Mouse (Mus musculus) spleen, embryonic (tissue): ENCODE results near the gene Atp1a2.
"Not testable (repeated sequence)": the region's sequence is repeated elsewhere in the genome, so short reads cannot be mapped to it uniquely, and the experiment has no call there.

Experiments used
- CTCF ChIA-PET: fragments of 350-600 bp; sonication (Branson Sonifier 250); formaldehyde crosslinking; loops from one replicate; lab custom pipeline; 2022; lab: Charles Lee

Gene Atp1a2

GRCm38 (mm10) chr1:172274547-172274946 is 23.3 kb downstream of the Atp1a2 start:
- CTCF ChIA-PET: interaction anchor here (0.6 kb wide), 1 partner anchor 1136 kb away, joined by 8 read pairs; no protein-coding TSS in a partner anchor

- CTCF ChIA-PET: no interaction called here
Observed at GRCm38 (mm10) chr1:172274116-172274515, 23.7 kb downstream of the Atp1a2 start.

DNA sequence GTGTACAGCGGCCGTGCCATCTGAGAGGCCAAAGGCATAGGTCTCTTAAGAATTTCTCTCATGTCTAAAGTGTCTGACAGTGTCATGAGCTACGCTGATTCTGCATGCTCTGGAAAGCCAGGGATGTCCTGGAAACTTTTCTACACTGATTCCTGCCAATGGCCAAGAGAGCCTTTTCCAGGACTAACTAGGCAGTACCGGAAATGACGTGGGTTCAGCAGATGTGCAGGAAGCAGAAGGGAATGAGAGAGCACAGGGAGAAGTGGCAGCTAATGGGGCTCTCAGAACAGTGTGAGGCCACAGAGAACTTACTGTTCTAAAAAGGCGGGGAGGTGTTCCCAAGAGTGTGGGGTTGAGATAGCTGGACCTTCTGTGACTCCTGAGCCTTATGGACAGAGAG is 24.5 kb downstream of the Atp1a2 start:
- CTCF ChIA-PET: no interaction called here

DNA sequence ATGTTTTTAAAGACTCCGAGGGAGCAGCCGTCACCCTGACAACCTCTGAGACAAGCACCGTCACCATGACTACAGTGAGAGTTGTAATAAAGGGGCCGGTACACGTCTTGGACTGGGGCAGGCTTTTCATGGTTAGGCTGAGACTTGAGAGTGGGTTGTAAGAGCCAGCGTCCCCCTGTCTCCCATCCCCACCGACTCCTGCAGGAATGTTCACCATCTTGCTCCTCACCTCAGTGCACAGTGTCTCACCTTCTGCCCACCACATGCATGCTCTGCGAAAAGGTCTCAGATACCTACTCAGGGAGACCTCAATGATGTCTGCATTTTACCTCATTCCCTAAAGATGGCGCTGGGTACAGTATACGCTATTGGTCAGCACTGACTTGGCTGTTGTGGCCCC is 26.1 kb downstream of the Atp1a2 start:
- CTCF ChIA-PET: no interaction called here

DNA sequence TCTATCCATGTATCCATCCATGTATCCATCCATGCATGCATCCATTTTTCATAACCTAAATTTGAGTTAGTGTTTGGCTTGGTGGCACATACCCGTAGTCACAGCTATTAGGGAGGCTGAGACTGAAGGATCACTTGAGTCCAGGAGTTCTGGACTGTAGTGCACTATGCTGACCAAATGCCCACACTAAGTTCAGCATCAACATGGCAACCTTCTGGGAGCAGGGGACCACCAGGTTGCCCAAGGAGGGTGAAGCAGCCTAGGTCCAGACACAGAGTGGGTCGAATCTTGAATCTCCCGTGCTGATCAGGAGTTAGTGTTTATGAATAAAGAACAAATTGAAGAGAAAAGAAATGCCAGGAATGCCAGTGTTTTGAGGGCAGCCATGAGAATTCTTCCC is 26.7 kb downstream of the Atp1a2 start:
- CTCF ChIA-PET: interaction anchor here (0.6 kb wide), 1 partner anchor 48 kb away, joined by 4 read pairs; no protein-coding TSS in a partner anchor

- CTCF ChIA-PET: interaction anchor here (0.5 kb wide), 1 partner anchor 45 kb away, joined by 4 read pairs; no protein-coding TSS in a partner anchor
Observed at GRCm38 (mm10) chr1:172261477-172262078, 36.3 kb downstream of the Atp1a2 start, which contains the start of gene Igsf8. TSS of gene Igsf8 (plus strand) at chr1:172261641.

- CTCF ChIA-PET: interaction anchor here (0.9 kb wide), 1 partner anchor 11 kb away, joined by 4 read pairs; no protein-coding TSS in a partner anchor
Observed at GRCm38 (mm10) chr1:172258314-172258713, 39.5 kb downstream of the Atp1a2 start, which contains the start of gene Atp1a4. TSS of gene Atp1a4 (minus strand) at chr1:172258414.

GRCm38 (mm10) chr1:172247679-172248078 is 50.2 kb downstream of the Atp1a2 start:
- CTCF ChIA-PET: interaction anchor here (0.8 kb wide), 1 partner anchor 10 kb away, joined by 4 read pairs; the partner anchor contains the start of gene Atp1a4

- CTCF ChIA-PET: interaction anchor here (0.8 kb wide), 1 partner anchor 11 kb away, joined by 4 read pairs; the partner anchor contains the start of gene Atp1a4
Observed at GRCm38 (mm10) chr1:172247216-172247615, 50.6 kb downstream of the Atp1a2 start.

GRCm38 (mm10) chr1:172244645-172245044 is 53.2 kb downstream of the Atp1a2 start:
- CTCF ChIA-PET: not testable (repeated sequence)

DNA sequence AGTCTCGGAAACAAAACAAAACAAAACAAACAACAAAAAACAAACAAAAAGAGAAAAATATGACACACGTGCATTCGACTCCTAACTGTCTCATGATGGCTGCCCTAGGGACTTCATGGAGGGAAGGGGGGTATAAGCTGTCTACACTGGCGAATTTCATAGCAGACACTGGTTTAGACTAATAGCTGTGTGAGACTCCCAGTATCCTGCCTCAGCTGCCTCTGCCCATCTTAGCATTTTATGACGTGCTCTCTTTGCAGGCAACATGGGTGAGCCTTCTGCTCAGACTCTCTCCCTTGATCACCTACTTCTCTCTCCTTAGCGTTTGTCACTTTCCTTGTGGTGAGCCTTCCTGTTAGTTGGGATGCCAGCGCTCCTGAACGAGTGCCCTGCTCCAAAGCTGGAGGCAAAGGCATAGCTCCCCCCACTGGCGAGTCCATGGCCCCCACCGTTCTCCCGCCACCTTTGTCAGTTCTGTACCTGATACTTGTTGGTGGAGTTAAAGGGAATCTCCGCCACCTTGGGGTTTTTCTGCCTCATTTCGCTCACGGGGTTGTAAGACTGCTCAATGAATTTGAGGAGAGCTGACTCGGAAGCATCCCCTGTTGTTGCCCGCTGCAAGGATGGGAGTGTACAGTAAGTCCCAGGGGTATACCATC is 54.2 kb downstream of the Atp1a2 start:
- CTCF ChIA-PET: no interaction called here

GRCm38 (mm10) chr1:172242401-172242800 is 55.5 kb downstream of the Atp1a2 start:
- CTCF ChIA-PET: no interaction called here

- CTCF ChIA-PET: interaction anchor here (0.6 kb wide), 1 partner anchor 71 kb away, joined by 12 read pairs; no protein-coding TSS in a partner anchor
Observed at GRCm38 (mm10) chr1:172240945-172241708, 56.7 kb downstream of the Atp1a2 start.

GRCm38 (mm10) chr1:172229215-172229614 is 68.6 kb downstream of the Atp1a2 start:
- CTCF ChIA-PET: no interaction called here

DNA sequence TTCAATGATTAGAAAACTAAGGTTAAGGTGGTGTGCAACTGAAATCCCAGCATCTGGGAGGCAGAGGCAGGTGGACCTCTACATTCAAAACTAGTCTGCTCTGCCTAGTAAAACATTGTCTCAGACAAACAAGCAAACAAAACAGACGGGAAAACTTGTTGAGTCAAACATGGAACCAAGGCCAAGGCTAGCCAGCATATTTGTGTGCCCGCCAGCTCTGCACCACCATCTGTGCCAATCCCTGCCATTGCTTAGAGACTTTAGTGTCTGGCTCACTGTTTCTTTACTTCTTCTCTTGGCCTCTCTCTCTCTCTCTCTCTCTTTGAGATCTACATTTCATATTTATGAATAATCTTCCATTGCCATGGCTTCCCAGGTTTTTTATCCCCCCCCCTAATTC is 69.7 kb downstream of the Atp1a2 start:
- CTCF ChIA-PET: no interaction called here
